Mouse (Mus musculus) hindbrain, embryonic 16.5 days (tissue): Measurements from ENCODE around the gene Arhgdia. TPM values are rescaled to one million over a fixed set of nuclear protein-coding genes. Genes with fewer than 3 reads are reported as not detected.

Source experiments
- ATAC-seq: fragments of 200-750 bp; cut with Nextera tagmentation; 2 replicates; pipeline ENCODE4 v1.8.0; 2017; ENCODE audit warnings: moderate TSS enrichment, moderate library complexity
- H3K27ac ChIP-seq: fragments of 300-500 bp; sonication (generic); 2 replicates; pipeline ENCODE4 v1.5.1; 2014; ENCODE audit warnings: low read depth, mild to moderate bottlenecking, control low read depth, low read length, moderate library complexity
- H3K27me3 ChIP-seq: fragments of 300-500 bp; sonication (generic); replicated peaks from 2 replicates; pipeline ENCODE4 v1.6.1; 2014; ENCODE audit warnings: low read length; ENCODE audit not compliant: control insufficient read depth, insufficient read depth
- H3K36me3 ChIP-seq: fragments of 300-500 bp; sonication (generic); 2 replicates; pipeline ENCODE4 v1.6.1; 2014; ENCODE audit warnings: mild to moderate bottlenecking, low read length, moderate library complexity, mixed read lengths; ENCODE audit not compliant: control insufficient read depth, insufficient read depth
- H3K4me1 ChIP-seq: fragments of 300-500 bp; sonication (generic); 2 replicates; pipeline ENCODE4 v1.6.1; 2014; ENCODE audit warnings: low read depth, low read length; ENCODE audit not compliant: control insufficient read depth, insufficient read depth
- H3K4me2 ChIP-seq: fragments of 300-500 bp; sonication (generic); 2 replicates; pipeline ENCODE4 v1.6.1; 2014; ENCODE audit warnings: mild to moderate bottlenecking, low read length, control low read depth, moderate library complexity
- H3K4me3 ChIP-seq: fragments of 300-500 bp; sonication (generic); 2 replicates; pipeline ENCODE4 v1.5.1; 2014; ENCODE audit warnings: mild to moderate bottlenecking, low read length, control low read depth, moderate library complexity
- H3K9ac ChIP-seq: fragments of 300-500 bp; sonication (generic); 2 replicates; pipeline ENCODE4 v1.6.1; 2014; ENCODE audit warnings: low read depth, mild to moderate bottlenecking, control low read depth, low read length, moderate library complexity
- H3K9me3 ChIP-seq: fragments of 300-500 bp; sonication (generic); 2 replicates; pipeline ENCODE4 v1.6.1; 2014; ENCODE audit warnings: mild to moderate bottlenecking, low read length, moderate library complexity; ENCODE audit not compliant: control insufficient read depth
- WGBS: fragments of 180-500 bp; shearing (Covaris S2); extraction: QIAGEN DNeasy Blood & Tissue Kit; methylation state at CpG from one replicate; pipeline ENCODE4 v1.1.7; 2014; 5-methylcytosine and 5-hydroxymethylcytosine counted together
- polyA plus RNA-seq: library from polyadenylated mRNA; unstranded; fragments of >200 nt; fragmentation: Nextera tagmentation; extraction: Ambion mirVana; gene quantifications from 2 replicates; pipeline ENCODE4 v1.2.1, GENCODE M21; 2015

Arhgdia gene
- polyA plus RNA-seq, 1 experiment from 2014 or later = 501 TPM

- peak overlapping the region; percentile 89 for H3K4me3 ChIP-seq
- WGBS = 72% methylated on average over 8 of the region's 8 CpGs
- H3K9me3 ChIP-seq = 0 out of 2 replicates have a peak, but pooled peaks cover 3% of the 10 kb centered on the region
- peak overlapping the region; percentile 97 for H3K27ac ChIP-seq
- H3K4me2 ChIP-seq = peak overlapping the region; percentile 99
- no peaks in the 10 kb centered on the region for H3K27me3 ChIP-seq
- peak overlapping the region; percentile 97 for H3K9ac ChIP-seq
- peaks cover 44% of the 10 kb centered on the region for H3K36me3 ChIP-seq
- peaks cover 21% of the 10 kb centered on the region for H3K4me1 ChIP-seq
- ATAC-seq = no peak; the same call in 1 of the 2 replicates
These were observed 1.0 kb upstream of the Arhgdia start for GRCm38 (mm10) chr11:120582268-120582981.

DNA sequence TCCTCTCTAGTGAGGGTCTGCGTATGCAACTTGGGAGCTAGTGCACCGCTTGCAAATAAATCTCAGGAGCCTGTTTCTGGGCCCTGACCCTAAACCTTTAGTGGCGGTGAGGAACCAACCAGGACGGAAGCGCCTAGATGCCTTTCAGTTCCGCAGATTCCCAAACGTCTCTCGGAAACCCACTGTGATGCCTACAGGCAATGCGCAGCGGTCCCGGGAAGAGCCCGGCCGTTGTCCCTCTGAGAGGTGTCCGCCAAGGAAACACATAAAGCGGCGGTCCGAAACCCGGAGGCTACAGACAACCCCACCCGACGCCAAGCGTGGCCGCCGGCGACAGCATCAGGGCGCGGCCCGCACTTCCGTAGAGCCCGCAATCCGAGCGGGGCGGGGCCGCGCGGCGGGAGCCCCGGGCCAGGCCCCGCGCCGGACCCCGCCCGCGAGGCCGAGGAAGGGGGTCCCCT is 523 bp downstream of the Arhgdia start:
- WGBS = under 1% methylated on average over 33 of the region's 44 CpGs
- Histone ChIP-seq H3K27ac (peak overlapping the region; percentile 97), H3K36me3 (peaks cover 35% of the 10 kb centered on the region), H3K4me1 (peaks cover 21% of the 10 kb centered on the region), H3K9me3 (0 out of 2 replicates have a peak, but pooled peaks cover 3% of the 10 kb centered on the region), H3K4me2 (peak overlapping the region; percentile 99), H3K9ac (peak overlapping the region; percentile 97), H3K27me3 (no peaks in the 10 kb centered on the region), H3K4me3 (peak overlapping the region; percentile 89)
- peak; percentile 30; the same call in 1 of the 2 replicates for ATAC-seq

DNA sequence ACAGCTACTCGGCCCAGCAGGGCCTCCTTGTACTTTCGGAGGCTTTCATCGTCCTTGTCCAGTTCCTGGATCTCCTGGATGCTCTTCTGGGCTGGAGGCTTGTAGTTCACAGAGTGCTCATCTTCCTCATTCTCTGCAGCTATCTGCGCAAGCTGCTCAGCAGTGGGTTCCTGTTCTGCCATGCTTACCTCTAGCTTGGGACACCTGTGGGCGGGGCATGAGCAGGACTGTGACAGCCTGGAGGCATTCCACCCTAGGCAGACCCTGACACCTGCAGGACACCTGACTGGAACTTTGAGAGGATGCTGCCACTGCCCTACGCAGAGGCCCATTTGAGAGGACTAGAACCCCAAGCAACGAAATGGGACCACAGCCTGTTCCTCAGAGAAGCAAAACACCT is 1.2 kb downstream of the Arhgdia start:
- no peak for ATAC-seq
- Histone ChIP-seq H3K4me1 (peaks cover 21% of the 10 kb centered on the region), H3K4me3 (peak overlapping the region; percentile 89), H3K4me2 (peak overlapping the region; percentile 99), H3K9ac (peak overlapping the region; percentile 97), H3K36me3 (peaks cover 31% of the 10 kb centered on the region), H3K9me3 (0 out of 2 replicates have a peak, but pooled peaks cover 3% of the 10 kb centered on the region), H3K27me3 (no peaks in the 10 kb centered on the region), H3K27ac (peak overlapping the region; percentile 11)
- WGBS = 59% methylated on average over 7 of the region's 7 CpGs

DNA sequence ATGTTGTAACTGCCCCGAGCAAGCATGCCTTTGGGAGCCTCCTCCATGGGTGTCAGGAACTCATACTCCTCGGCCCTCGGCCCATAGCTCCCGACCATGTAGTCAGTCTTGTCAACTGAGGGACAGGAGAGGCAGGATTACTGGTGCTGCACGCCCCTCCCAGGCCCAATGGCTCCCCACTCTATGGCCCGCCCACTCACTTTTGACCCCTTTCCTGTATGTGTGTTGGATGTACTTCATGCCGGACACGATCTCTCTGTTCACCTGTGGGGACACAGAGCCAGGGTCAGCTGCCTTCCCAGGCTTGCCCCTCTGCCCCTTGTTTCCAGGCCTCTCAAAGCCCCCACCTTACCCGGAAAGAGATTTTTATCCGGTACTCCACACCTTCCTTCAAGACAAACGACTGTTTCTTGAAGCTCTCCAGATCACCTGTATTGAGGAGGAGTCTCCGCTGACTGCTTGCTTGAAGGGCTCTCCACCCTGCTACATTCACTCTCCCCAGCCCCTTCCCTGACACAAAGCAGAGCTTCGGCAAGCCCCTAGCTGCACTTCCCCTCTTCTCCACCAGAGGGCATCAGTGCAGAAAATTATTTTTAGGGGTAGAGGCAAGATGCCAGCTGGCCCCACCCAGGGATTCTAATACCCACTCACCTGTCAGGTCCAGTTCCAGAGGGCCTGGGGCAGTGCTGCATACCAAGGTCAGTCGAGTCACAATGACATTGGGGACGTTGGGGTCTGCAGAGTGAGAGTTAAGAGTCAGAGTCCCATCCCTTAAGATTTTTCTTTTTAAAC is 1.9 kb downstream of the Arhgdia start:
- H3K27ac ChIP-seq = peak overlapping the region; percentile 11
- H3K36me3 ChIP-seq = peaks cover 30% of the 10 kb centered on the region
- H3K9ac ChIP-seq = peak overlapping the region; percentile 97
- WGBS = 57% methylated on average over 15 of the region's 15 CpGs
- H3K27me3 ChIP-seq = no peaks in the 10 kb centered on the region
- peak overlapping the region; percentile 99 for H3K4me2 ChIP-seq
- 0 out of 2 replicates have a peak, but pooled peaks cover 3% of the 10 kb centered on the region for H3K9me3 ChIP-seq
- H3K4me1 ChIP-seq = peaks cover 22% of the 10 kb centered on the region
- H3K4me3 ChIP-seq = peak overlapping the region; percentile 89
- ATAC-seq = no peak

DNA sequence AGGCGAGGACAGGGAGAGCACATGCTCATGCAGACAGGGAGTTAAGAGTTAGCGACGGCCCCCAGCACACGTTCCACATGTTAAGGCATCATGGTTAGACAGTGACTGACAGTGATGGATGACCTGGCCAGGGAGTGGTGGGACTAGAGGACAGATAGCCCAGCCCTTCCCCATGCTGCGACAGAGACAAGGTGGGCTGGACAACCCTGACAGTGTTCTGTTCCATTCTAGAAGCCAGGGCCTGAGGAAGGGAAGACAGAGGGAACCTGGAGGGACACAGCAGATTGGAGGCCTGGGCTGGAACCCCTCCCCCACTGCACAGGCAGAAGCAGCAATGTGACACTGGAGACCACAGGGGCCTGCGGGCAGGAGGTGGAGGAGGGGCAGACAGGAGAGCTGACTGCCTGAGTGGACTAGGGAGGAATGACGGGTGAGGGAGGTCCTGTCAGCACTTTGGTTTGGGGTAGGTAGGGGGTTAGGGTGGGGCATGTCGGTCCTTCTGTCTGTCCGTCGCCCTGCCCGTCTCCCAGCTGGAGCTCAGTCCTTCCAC is 2.7 kb downstream of the Arhgdia start:
- 82% methylated on average over 11 of the region's 11 CpGs for WGBS
- H3K9ac ChIP-seq = no peak overlapping the region
- H3K4me3 ChIP-seq = no peak overlapping the region

GRCm38 (mm10) chr11:120578024-120578693 is 3.3 kb downstream of the Arhgdia start:
- Histone ChIP-seq H3K4me2 (no peak overlapping the region), H3K27ac (no peak overlapping the region), H3K36me3 (peaks cover 26% of the 10 kb centered on the region), H3K4me1 (peaks cover 29% of the 10 kb centered on the region), H3K9me3 (no peaks in the 10 kb centered on the region), H3K27me3 (no peaks in the 10 kb centered on the region), H3K4me3 (no peak overlapping the region), H3K9ac (no peak overlapping the region; the same call in 1 of the 2 replicates)
- WGBS = 86% methylated on average over 10 of the region's 10 CpGs
- ATAC-seq = no peak

More for the DNA sequence above, 2.7 kb downstream of the Arhgdia start:
- peaks cover 27% of the 10 kb centered on the region for H3K36me3 ChIP-seq
- no peak overlapping the region for H3K4me2 ChIP-seq
- 0 out of 2 replicates have a peak, but pooled peaks cover under 1% of the 10 kb centered on the region for H3K9me3 ChIP-seq
- H3K27me3 ChIP-seq = no peaks in the 10 kb centered on the region
- H3K4me1 ChIP-seq = peaks cover 29% of the 10 kb centered on the region
- H3K27ac ChIP-seq = no peak overlapping the region
- ATAC-seq = no peak

- Histone ChIP-seq H3K9ac (no peak overlapping the region), H3K4me3 (no peak overlapping the region), H3K27me3 (no peaks in the 10 kb centered on the region), H3K4me2 (no peak overlapping the region), H3K9me3 (no peaks in the 10 kb centered on the region), H3K36me3 (peaks cover 26% of the 10 kb centered on the region), H3K27ac (no peak overlapping the region), H3K4me1 (peaks cover 29% of the 10 kb centered on the region)
- 81% methylated on average over 7 of the region's 7 CpGs for WGBS
- ATAC-seq = no peak
These were observed 4.0 kb downstream of the Arhgdia start for GRCm38 (mm10) chr11:120577211-120578023.

DNA sequence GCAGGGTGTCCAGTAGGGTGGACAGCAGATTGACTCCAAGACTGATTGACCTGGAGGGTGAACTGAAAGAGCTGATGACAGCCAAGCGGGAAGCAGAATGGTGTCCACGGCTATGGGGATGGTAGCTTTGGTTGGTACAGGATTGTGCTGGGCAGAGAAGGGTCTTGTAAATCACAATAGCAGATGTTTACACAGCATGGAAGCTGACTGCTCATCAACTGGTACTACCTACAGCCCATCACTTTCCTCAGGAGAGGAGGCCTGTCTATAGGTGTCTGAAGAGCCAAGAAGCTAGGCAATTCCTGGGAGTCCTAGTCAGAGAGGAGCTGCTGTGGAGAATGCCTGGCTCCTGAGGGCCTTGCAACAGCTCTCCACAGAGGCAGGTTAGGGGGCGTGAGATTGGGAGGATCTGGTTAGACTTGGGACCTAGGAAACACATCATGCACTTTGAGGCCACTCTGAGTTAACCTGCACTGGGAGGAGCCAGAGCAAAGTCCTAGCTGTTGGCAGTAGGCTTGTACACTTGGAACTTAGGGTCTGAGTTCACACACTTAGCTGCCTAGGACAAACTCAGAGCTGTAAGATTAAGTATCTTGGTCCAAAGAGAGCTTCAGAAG is 5.0 kb downstream of the Arhgdia start:
- no peak overlapping the region for H3K4me3 ChIP-seq
- no peaks in the 10 kb centered on the region for H3K9me3 ChIP-seq
- H3K4me1 ChIP-seq = peaks cover 33% of the 10 kb centered on the region
- ATAC-seq = no peak
- H3K27me3 ChIP-seq = no peaks in the 10 kb centered on the region
- no peak overlapping the region for H3K4me2 ChIP-seq
- H3K36me3 ChIP-seq = peaks cover 26% of the 10 kb centered on the region
- no peak overlapping the region for H3K9ac ChIP-seq
- WGBS = 80% methylated on average over 3 of the region's 3 CpGs
- H3K27ac ChIP-seq = no peak overlapping the region
